Mouse (Mus musculus) CD4-positive, CD25-positive, alpha-beta regulatory T cell (primary cell): ENCODE data around the gene Olfr596. TPM values are rescaled to one million over a fixed set of nuclear protein-coding genes. Genes with fewer than 3 reads are reported as not detected.

Experiments
- polyA plus RNA-seq: library from polyadenylated mRNA; unstranded; fragments of 100-300 nt; shearing (Covaris generic); gene quantifications from one replicate; pipeline ENCODE4 v1.2.1, GENCODE M21; 2017

Gene Olfr596
- not detected for polyA plus RNA-seq

DNA sequence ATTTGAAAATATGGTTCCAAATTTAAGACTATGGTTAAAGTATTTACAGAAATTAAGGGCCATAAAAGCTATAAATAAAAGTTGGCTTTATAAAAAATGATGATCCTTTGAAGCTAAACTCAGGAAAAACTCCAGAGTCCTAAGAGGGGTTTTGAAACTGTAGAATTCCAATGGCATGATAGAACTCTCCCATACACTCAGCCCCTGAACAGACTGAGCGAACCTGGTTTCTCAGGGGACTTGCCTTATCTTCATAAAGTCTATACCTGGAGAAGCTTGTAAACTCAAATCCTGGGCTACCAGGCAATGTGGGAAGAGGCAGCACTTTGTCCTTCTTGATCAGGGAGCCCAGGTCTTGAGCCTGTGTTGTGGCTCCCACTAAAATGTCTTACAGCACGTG is at the start of gene Olfr596:
Olfr596 (plus strand) TSS at position 301 of the 400 bp plus-strand sequence.

GRCm38 (mm10) chr7:103316015-103316414 is 10.6 kb downstream of the Olfr596 start, which contains the start of gene Olfr597:
Gene Olfr597, plus strand, starts transcription at chr7:103316315.

GRCm38 (mm10) chr7:103323268-103323667 is 17.8 kb downstream of the Olfr596 start, which contains the start of gene Olfr598:
Gene Olfr598, plus strand, starts transcription at chr7:103323568.

DNA sequence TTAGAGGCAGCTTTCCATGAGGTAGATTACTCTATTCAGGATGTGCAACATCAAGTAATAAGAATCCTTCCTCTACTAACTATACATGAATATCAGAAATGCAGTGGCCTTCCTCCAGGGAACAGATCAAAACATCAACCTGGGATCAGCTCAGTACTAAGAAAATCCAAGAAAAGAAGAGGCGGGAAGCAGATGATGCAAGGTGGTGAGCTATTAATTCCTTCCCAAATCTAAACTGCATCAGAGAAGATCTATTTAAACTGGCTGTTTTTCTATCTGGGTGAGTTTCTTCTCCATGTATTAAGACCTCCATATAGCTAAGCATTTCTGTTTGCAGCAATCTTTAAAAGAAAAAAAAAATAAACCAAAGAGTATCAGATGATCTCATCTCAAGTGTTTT is 30.2 kb downstream of the Olfr596 start, which contains the start of gene Olfr599:
Olfr599 (plus strand) TSS at position 301 of the 400 bp plus-strand sequence.

DNA sequence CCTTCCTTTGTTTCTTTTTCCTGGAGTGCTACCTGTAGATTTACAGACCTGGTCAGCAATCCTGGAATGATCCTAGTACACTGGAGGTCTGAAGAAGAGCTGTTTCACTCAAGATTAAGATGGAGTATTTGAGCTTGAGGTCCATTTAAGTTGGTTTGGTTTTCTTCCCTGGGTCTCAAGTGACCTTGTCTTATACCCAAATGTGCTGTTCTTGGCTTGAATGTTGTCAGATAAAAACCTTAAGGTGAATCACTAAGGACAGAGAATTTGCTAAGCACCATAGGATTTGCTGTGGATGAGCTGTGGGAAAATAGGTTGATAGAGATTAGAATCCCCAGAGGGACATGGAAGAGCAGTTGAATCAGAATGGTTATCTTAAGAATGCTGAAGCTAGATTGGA is 44.1 kb downstream of the Olfr596 start, which contains the start of gene Olfr600:
Olfr600 (minus strand) TSS at position 101 of the 400 bp plus-strand sequence.

Other genes with a start within 250 kb of the Olfr596 start
- not detected for gene Olfr584, start 223.8 kb upstream of the Olfr596 start, polyA plus RNA-seq
- gene Olfr585, start 207.9 kb upstream of the Olfr596 start, polyA plus RNA-seq = not detected
- not detected for gene Olfr586, start 180.0 kb upstream of the Olfr596 start, polyA plus RNA-seq
- gene Olfr588-ps1, start 164.8 kb upstream of the Olfr596 start, polyA plus RNA-seq = not detected
- not detected for gene Olfr589, start 149.3 kb upstream of the Olfr596 start, polyA plus RNA-seq
- not detected for gene Olfr591, start 127.3 kb upstream of the Olfr596 start, polyA plus RNA-seq
- gene Olfr592, start 120.8 kb upstream of the Olfr596 start, polyA plus RNA-seq = not detected
- not detected for gene Olfr593, start 93.8 kb upstream of the Olfr596 start, polyA plus RNA-seq
- not detected for gene Olfr594, start 88.7 kb upstream of the Olfr596 start, polyA plus RNA-seq
- not detected for gene Usp17ld, start 53.1 kb upstream of the Olfr596 start, polyA plus RNA-seq
- 0.11 TPM for gene Olfr597, start 10.7 kb downstream of the Olfr596 start, polyA plus RNA-seq
- not detected for gene Olfr598, start 17.9 kb downstream of the Olfr596 start, polyA plus RNA-seq
- gene Olfr599, start 30.3 kb downstream of the Olfr596 start, polyA plus RNA-seq = not detected
- 0.19 TPM for gene Olfr600, start 44.0 kb downstream of the Olfr596 start, polyA plus RNA-seq
- gene Olfr601, start 57.0 kb downstream of the Olfr596 start, polyA plus RNA-seq = 0.16 TPM
- not detected for gene Olfr603, start 80.5 kb downstream of the Olfr596 start, polyA plus RNA-seq
- gene Usp17lc, start 109.4 kb downstream of the Olfr596 start, polyA plus RNA-seq = not detected
- not detected for gene Olfr605, start 139.8 kb downstream of the Olfr596 start, polyA plus RNA-seq
- not detected for gene Olfr606, start 143.4 kb downstream of the Olfr596 start, polyA plus RNA-seq
- gene Olfr607, start 158.5 kb downstream of the Olfr596 start, polyA plus RNA-seq = 0.07 TPM
- not detected for gene Olfr608, start 164.2 kb downstream of the Olfr596 start, polyA plus RNA-seq
- not detected for gene Olfr609, start 192.4 kb downstream of the Olfr596 start, polyA plus RNA-seq
- gene Olfr610, start 206.5 kb downstream of the Olfr596 start, polyA plus RNA-seq = not detected
- gene Olfr611, start 215.2 kb downstream of the Olfr596 start, polyA plus RNA-seq = not detected
- not detected for gene Olfr612, start 237.1 kb downstream of the Olfr596 start, polyA plus RNA-seq
- not detected for gene Olfr613, start 242.4 kb downstream of the Olfr596 start, polyA plus RNA-seq